Mouse (Mus musculus) spleen, adult 2 months (tissue): ENCODE data around the gene Mcm5.

ENCODE experiments used
- CTCF ChIP-seq: fragments of 200-500 bp; IDR thresholded peaks from 2 replicates; pipeline ENCODE4 v1.5.1; 2011; ENCODE audit warnings: mild to moderate bottlenecking, inconsistent platforms; ENCODE audit not compliant: insufficient read depth, insufficient read length, insufficient replicate concordance; ENCODE audit errors: extremely low read depth
- POLR2A ChIP-seq: fragments of 200-500 bp; IDR thresholded peaks from 2 replicates; pipeline ENCODE4 v1.6.1; 2011; ENCODE audit warnings: low read depth, low read length, inconsistent platforms

DNA sequence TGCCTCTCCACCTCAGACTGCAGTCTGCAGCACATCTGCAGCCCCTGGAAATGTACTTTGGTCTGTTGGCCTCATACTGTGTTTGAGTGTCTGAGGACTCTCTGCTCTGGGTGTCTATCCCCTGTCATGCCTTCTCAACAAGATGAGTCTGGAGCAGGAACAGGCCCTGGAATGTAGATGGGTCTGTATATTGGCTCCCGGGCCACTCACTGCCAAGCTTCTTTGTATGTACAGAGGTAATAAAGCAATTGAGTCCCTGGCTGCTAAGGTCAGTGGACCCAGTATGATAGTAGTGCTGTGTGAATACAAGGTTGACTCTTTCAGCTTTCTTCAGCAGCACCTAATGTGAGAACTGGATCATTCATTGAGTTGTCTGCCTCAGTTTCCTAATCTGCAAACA, 18.0 kb downstream of the Mcm5 start:
- TF ChIP-seq CTCF (no peak), POLR2A (no peak)
